Mouse (Mus musculus): Measurements from ENCODE around the gene Ifi206. TPM values are rescaled to one million over a fixed set of nuclear protein-coding genes. Genes with fewer than 3 reads are reported as not detected.
A peak's percentile ranks its signal among the peaks of the same experiment; 100 is the strongest.

Ifi206 gene
- polyA plus RNA-seq, 2 experiments = 0.13 to 0.28 TPM

- no peak for TF ChIP-seq EP300 (IDR thresholded peaks at IDR 0.05; ENCODE audit: low read depth)
- TF ChIP-seq CTCF (IDR thresholded peaks at IDR 0.05; ENCODE audit: low read depth) = no peak
- no peaks in the 10 kb centered on the region for H3K27me3 ChIP-seq (ENCODE audit: control insufficient read depth, insufficient read depth, low read length)
- no peak overlapping the region for H3K4me3 ChIP-seq (ENCODE audit: insufficient read depth in 1 of 2, low read depth in 2 of 2, low read length in 2 of 2)
- no peak overlapping the region for H3K27ac ChIP-seq
- DNase-seq (ENCODE audit: low read depth in 3 of 3, low spot score in 3 of 3) (no peak), ATAC-seq (ENCODE audit: insufficient read depth) (no peak)
- H3K4me2 ChIP-seq (ENCODE audit: low read depth) = no peak overlapping the region
- no peaks in the 10 kb centered on the region for H3K9me3 ChIP-seq (ENCODE audit: control insufficient read depth, low read length)
- 64% methylated on average over 5 of the region's 5 CpGs for WGBS (ENCODE audit: insufficient replicate concordance)
- H3K9ac ChIP-seq (replicated peaks) = no peak overlapping the region
- H3K4me1 ChIP-seq (replicated peaks; ENCODE audit: control insufficient read depth in 2 of 2, insufficient read depth in 2 of 2, low read length in 1 of 2) = no peaks in the 10 kb centered on the region
- H3K36me3 ChIP-seq (replicated peaks; ENCODE audit: control insufficient read depth, insufficient read depth, low read depth) = no peaks in the 10 kb centered on the region
Measured at GRCm38 (mm10) chr1:173429995-173430699, 60.7 kb downstream of the Ifi206 start.

- no peak for DNase-seq (ENCODE audit: low read depth in 3 of 3, low spot score in 3 of 3)
- no peak overlapping the region for H3K9ac ChIP-seq (replicated peaks)
- H3K9me3 ChIP-seq (ENCODE audit: control insufficient read depth, low read length) = no peaks in the 10 kb centered on the region
- no peaks in the 10 kb centered on the region for H3K4me1 ChIP-seq (replicated peaks; ENCODE audit: control insufficient read depth in 2 of 2, insufficient read depth in 2 of 2, low read length in 1 of 2)
- no peaks in the 10 kb centered on the region for H3K36me3 ChIP-seq (replicated peaks; ENCODE audit: control insufficient read depth, insufficient read depth, low read depth)
- WGBS (ENCODE audit: insufficient replicate concordance) = 60% methylated on average over 8 of the region's 8 CpGs
- no peak overlapping the region for H3K4me3 ChIP-seq (ENCODE audit: insufficient read depth in 1 of 2, low read depth in 2 of 2, low read length in 2 of 2)
- no peak for ATAC-seq (ENCODE audit: insufficient read depth)
- no peak overlapping the region for H3K4me2 ChIP-seq (ENCODE audit: low read depth)
- TF ChIP-seq EP300 (IDR thresholded peaks at IDR 0.05; ENCODE audit: low read depth) (no peak), CTCF (IDR thresholded peaks at IDR 0.05; ENCODE audit: low read depth) (no peak)
- H3K27me3 ChIP-seq (ENCODE audit: control insufficient read depth, insufficient read depth, low read length) = no peaks in the 10 kb centered on the region
- no peak overlapping the region for H3K27ac ChIP-seq
Measured at GRCm38 (mm10) chr1:173427385-173427784, 63.5 kb downstream of the Ifi206 start.

GRCm38 (mm10) chr1:173426345-173426744 is 64.5 kb downstream of the Ifi206 start:
- TF ChIP-seq EP300 (IDR thresholded peaks at IDR 0.05; ENCODE audit: low read depth) (no peak), CTCF (IDR thresholded peaks at IDR 0.05; ENCODE audit: low read depth) (no peak)
- H3K36me3 ChIP-seq (replicated peaks; ENCODE audit: control insufficient read depth, insufficient read depth, low read depth) = no peaks in the 10 kb centered on the region
- no peak overlapping the region for H3K4me3 ChIP-seq (ENCODE audit: insufficient read depth in 1 of 2, low read depth in 2 of 2, low read length in 2 of 2)
- DNase-seq (ENCODE audit: low read depth in 3 of 3, low spot score in 3 of 3) (no peak), ATAC-seq (ENCODE audit: insufficient read depth) (no peak)
- H3K4me2 ChIP-seq (ENCODE audit: low read depth) = no peak overlapping the region
- no peak overlapping the region for H3K27ac ChIP-seq
- WGBS (ENCODE audit: insufficient replicate concordance) = 60% methylated on average over 2 of the region's 2 CpGs
- H3K27me3 ChIP-seq (ENCODE audit: control insufficient read depth, insufficient read depth, low read length) = no peaks in the 10 kb centered on the region
- H3K9me3 ChIP-seq (ENCODE audit: control insufficient read depth, low read length) = no peaks in the 10 kb centered on the region
- H3K4me1 ChIP-seq (replicated peaks; ENCODE audit: control insufficient read depth in 2 of 2, insufficient read depth in 2 of 2, low read length in 1 of 2) = no peaks in the 10 kb centered on the region
- no peak overlapping the region for H3K9ac ChIP-seq (replicated peaks)

GRCm38 (mm10) chr1:173420374-173420773 is 70.5 kb downstream of the Ifi206 start:
- no peaks in the 10 kb centered on the region for H3K9me3 ChIP-seq (ENCODE audit: control insufficient read depth, low read length)
- H3K4me2 ChIP-seq (ENCODE audit: low read depth) = no peak overlapping the region
- H3K27ac ChIP-seq = no peak overlapping the region
- WGBS (ENCODE audit: insufficient replicate concordance) = 17% methylated on average over 6 of the region's 6 CpGs
- H3K4me3 ChIP-seq (ENCODE audit: insufficient read depth in 1 of 2, low read depth in 2 of 2, low read length in 2 of 2) = no peak overlapping the region
- ATAC-seq (ENCODE audit: insufficient read depth) (peak; percentile 45; the same call in 1 of the 2 replicates), DNase-seq (ENCODE audit: low read depth in 3 of 3, low spot score in 3 of 3) (no peak)
- no peak overlapping the region for H3K9ac ChIP-seq (replicated peaks)
- no peaks in the 10 kb centered on the region for H3K27me3 ChIP-seq (ENCODE audit: control insufficient read depth, insufficient read depth, low read length)
- H3K4me1 ChIP-seq (replicated peaks; ENCODE audit: control insufficient read depth in 2 of 2, insufficient read depth in 2 of 2, low read length in 1 of 2) = 0 out of 4 replicates have a peak, but pooled peaks cover 0 to 2% of the 10 kb centered on the region in 2 experiments
- TF ChIP-seq CTCF (IDR thresholded peaks at IDR 0.05; ENCODE audit: low read depth) (no peak), EP300 (IDR thresholded peaks at IDR 0.05; ENCODE audit: low read depth) (no peak)
- no peaks in the 10 kb centered on the region for H3K36me3 ChIP-seq (replicated peaks; ENCODE audit: control insufficient read depth, insufficient read depth, low read depth)

GRCm38 (mm10) chr1:173418936-173419621 is 71.8 kb downstream of the Ifi206 start:
- TF ChIP-seq EP300 (IDR thresholded peaks at IDR 0.05; ENCODE audit: low read depth) (no peak), CTCF (IDR thresholded peaks at IDR 0.05; ENCODE audit: low read depth) (no peak)
- H3K27ac ChIP-seq = no peak overlapping the region
- H3K9me3 ChIP-seq (ENCODE audit: control insufficient read depth, low read length) = no peaks in the 10 kb centered on the region
- H3K4me1 ChIP-seq (replicated peaks; ENCODE audit: control insufficient read depth in 2 of 2, insufficient read depth in 2 of 2, low read length in 1 of 2) = peaks cover 0 to 2% of the 10 kb centered on the region in 2 experiments; a peak in 1 of 4 replicates
- no peaks in the 10 kb centered on the region for H3K27me3 ChIP-seq (ENCODE audit: control insufficient read depth, insufficient read depth, low read length)
- WGBS (ENCODE audit: insufficient replicate concordance) = 50% methylated on average over 1 of the region's 1 CpGs
- ATAC-seq (ENCODE audit: insufficient read depth) (peak; percentile 62), DNase-seq (ENCODE audit: low read depth in 3 of 3, low spot score in 3 of 3) (peak in 1 of 3 experiments; percentile 6)
- H3K4me2 ChIP-seq (ENCODE audit: low read depth) = no peak overlapping the region
- H3K36me3 ChIP-seq (replicated peaks; ENCODE audit: control insufficient read depth, insufficient read depth, low read depth) = no peaks in the 10 kb centered on the region
- no peak overlapping the region for H3K4me3 ChIP-seq (ENCODE audit: insufficient read depth in 1 of 2, low read depth in 2 of 2, low read length in 2 of 2)
- no peak overlapping the region for H3K9ac ChIP-seq (replicated peaks)
